Mouse (Mus musculus) urinary bladder, postnatal 36 days (tissue): Measurements from ENCODE around the gene Tfb1m.

Source experiments
- DNase-seq, 2 experiments: peaks; one replicate each; pipeline ENCODE4 v3.0.0; 2022; ENCODE audit warnings: low spot score in 2 of 2, mixed read lengths in 1 of 2

Gene Tfb1m

GRCm38 (mm10) chr17:3514316-3514715 lies 43.3 kb downstream of the Tfb1m start:
- no peak for DNase-seq

GRCm38 (mm10) chr17:3509841-3510240 lies 47.7 kb downstream of the Tfb1m start:
- DNase-seq, result peak; percentile 48 to 51

GRCm38 (mm10) chr17:3506508-3506907 lies 51.1 kb downstream of the Tfb1m start:
- DNase-seq, result no peak

- no peak for DNase-seq
Observed at GRCm38 (mm10) chr17:3505711-3506110, 51.9 kb downstream of the Tfb1m start.

- no peak for DNase-seq
Observed at GRCm38 (mm10) chr17:3500936-3501335, 56.6 kb downstream of the Tfb1m start.

- no peak for DNase-seq
Observed at GRCm38 (mm10) chr17:3500076-3500475, 57.5 kb downstream of the Tfb1m start.

- DNase-seq, result no peak
Observed at GRCm38 (mm10) chr17:3499468-3499867, 58.1 kb downstream of the Tfb1m start.

GRCm38 (mm10) chr17:3498580-3498979 lies 59.0 kb downstream of the Tfb1m start:
- no peak for DNase-seq

GRCm38 (mm10) chr17:3498086-3498485 lies 59.5 kb downstream of the Tfb1m start:
- no peak for DNase-seq

- DNase-seq, result no peak
Observed at GRCm38 (mm10) chr17:3496080-3496479, 61.5 kb downstream of the Tfb1m start.

- no peak for DNase-seq
Observed at GRCm38 (mm10) chr17:3495576-3495975, 62.0 kb downstream of the Tfb1m start.

- no peak for DNase-seq
Observed at GRCm38 (mm10) chr17:3491667-3492066, 65.9 kb downstream of the Tfb1m start.

GRCm38 (mm10) chr17:3491065-3491464 lies 66.5 kb downstream of the Tfb1m start:
- no peak for DNase-seq

GRCm38 (mm10) chr17:3490216-3490895 lies 67.2 kb downstream of the Tfb1m start:
- DNase-seq, result no peak

GRCm38 (mm10) chr17:3487721-3488601 lies 69.6 kb downstream of the Tfb1m start:
- DNase-seq, result no peak

GRCm38 (mm10) chr17:3487211-3487610 lies 70.4 kb downstream of the Tfb1m start:
- DNase-seq, result no peak

- DNase-seq, result no peak
Observed at GRCm38 (mm10) chr17:3485851-3486250, 71.7 kb downstream of the Tfb1m start.

- no peak for DNase-seq
Observed at GRCm38 (mm10) chr17:3483091-3483490, 74.5 kb downstream of the Tfb1m start.

- no peak for DNase-seq
Observed at GRCm38 (mm10) chr17:3481576-3482575, 75.7 kb downstream of the Tfb1m start.

GRCm38 (mm10) chr17:3476546-3476945 lies 81.0 kb downstream of the Tfb1m start:
- no peak for DNase-seq

GRCm38 (mm10) chr17:3472018-3472417 lies 85.6 kb downstream of the Tfb1m start:
- no peak for DNase-seq
